Mouse (Mus musculus) embryonic facial prominence, embryonic 11.5 days (tissue): Measurements from ENCODE around the gene Wbp2. TPM values are rescaled to one million over a fixed set of nuclear protein-coding genes. Genes with fewer than 3 reads are reported as not detected.

Experiments used
- ATAC-seq: fragments of 200-750 bp; cut with Nextera tagmentation; replicated peaks from 2 replicates; pipeline ENCODE4 v1.8.0; 2017; ENCODE audit warnings: low read depth; ENCODE audit not compliant: insufficient number of reproducible peaks, low FRiP score, low TSS enrichment
- DNase-seq: peaks from one replicate; pipeline ENCODE4 v3.0.0-alpha.2; 2015; ENCODE audit warnings: low spot score
- H3K27ac ChIP-seq: fragments of 300-500 bp; sonication (generic); replicated peaks from 2 replicates; pipeline ENCODE4 v1.5.1; 2014; ENCODE audit warnings: mild to moderate bottlenecking, low read depth, low read length, control low read depth
- H3K27me3 ChIP-seq: fragments of 300-500 bp; sonication (generic); 2 replicates; pipeline ENCODE4 v1.6.1; 2014; ENCODE audit warnings: mild to moderate bottlenecking, low read length, moderate library complexity, mixed read lengths; ENCODE audit not compliant: control insufficient read depth, insufficient read depth
- H3K36me3 ChIP-seq: fragments of 300-500 bp; sonication (generic); replicated peaks from 2 replicates; pipeline ENCODE4 v1.6.1; 2014; ENCODE audit warnings: low read depth, mild to moderate bottlenecking, low read length, moderate library complexity, mixed read lengths; ENCODE audit not compliant: control insufficient read depth, insufficient read depth
- H3K4me1 ChIP-seq: fragments of 300-500 bp; sonication (generic); 2 replicates; pipeline ENCODE4 v1.6.1; 2014; ENCODE audit warnings: low read length, mixed read lengths; ENCODE audit not compliant: control insufficient read depth, insufficient read depth
- H3K4me2 ChIP-seq: fragments of 300-500 bp; sonication (generic); 2 replicates; pipeline ENCODE4 v1.6.1; 2014; ENCODE audit warnings: low read depth, mild to moderate bottlenecking, control low read depth, low read length, moderate library complexity
- H3K4me3 ChIP-seq: fragments of 300-500 bp; sonication (generic); 2 replicates; pipeline ENCODE4 v1.5.1; 2014; ENCODE audit warnings: low read depth, low read length, control low read depth
- H3K9ac ChIP-seq: fragments of 300-500 bp; sonication (generic); replicated peaks from 2 replicates; pipeline ENCODE4 v1.6.1; 2014; ENCODE audit warnings: mild to moderate bottlenecking, control low read depth, low read length
- H3K9me3 ChIP-seq: fragments of 300-500 bp; sonication (generic); replicated peaks from 2 replicates; pipeline ENCODE4 v1.6.1; 2016; ENCODE audit warnings: mild to moderate bottlenecking, low read length, inconsistent platforms, mixed read lengths; ENCODE audit not compliant: control insufficient read depth
- WGBS: fragments of 180-500 bp; shearing (Covaris S2); extraction: QIAGEN DNeasy Blood & Tissue Kit; methylation state at CpG from one replicate; pipeline ENCODE4 v1.1.7; 2014; 5-methylcytosine and 5-hydroxymethylcytosine counted together
- polyA plus RNA-seq: library from polyadenylated mRNA; unstranded; fragments of >200 nt; fragmentation: Nextera tagmentation; extraction: Ambion mirVana; gene quantifications from 2 replicates; pipeline ENCODE4 v1.2.1, GENCODE M21; 2014

Gene Wbp2
- polyA plus RNA-seq, 1 experiment from 2014 or later = 47.0 TPM

GRCm38 (mm10) chr11:116062521-116062920, 24.3 kb downstream of the Wbp2 start:
- DNase-seq (no peak), ATAC-seq (no peak)
- Histone ChIP-seq H3K4me3 (no peak overlapping the region), H3K36me3 (peaks cover 16% of the 10 kb centered on the region), H3K4me1 (no peaks in the 10 kb centered on the region), H3K27me3 (no peaks in the 10 kb centered on the region), H3K9me3 (no peaks in the 10 kb centered on the region), H3K4me2 (no peak overlapping the region), H3K9ac (no peak overlapping the region), H3K27ac (no peak overlapping the region)
- 75% methylated on average over 8 of the region's 8 CpGs for WGBS

DNA sequence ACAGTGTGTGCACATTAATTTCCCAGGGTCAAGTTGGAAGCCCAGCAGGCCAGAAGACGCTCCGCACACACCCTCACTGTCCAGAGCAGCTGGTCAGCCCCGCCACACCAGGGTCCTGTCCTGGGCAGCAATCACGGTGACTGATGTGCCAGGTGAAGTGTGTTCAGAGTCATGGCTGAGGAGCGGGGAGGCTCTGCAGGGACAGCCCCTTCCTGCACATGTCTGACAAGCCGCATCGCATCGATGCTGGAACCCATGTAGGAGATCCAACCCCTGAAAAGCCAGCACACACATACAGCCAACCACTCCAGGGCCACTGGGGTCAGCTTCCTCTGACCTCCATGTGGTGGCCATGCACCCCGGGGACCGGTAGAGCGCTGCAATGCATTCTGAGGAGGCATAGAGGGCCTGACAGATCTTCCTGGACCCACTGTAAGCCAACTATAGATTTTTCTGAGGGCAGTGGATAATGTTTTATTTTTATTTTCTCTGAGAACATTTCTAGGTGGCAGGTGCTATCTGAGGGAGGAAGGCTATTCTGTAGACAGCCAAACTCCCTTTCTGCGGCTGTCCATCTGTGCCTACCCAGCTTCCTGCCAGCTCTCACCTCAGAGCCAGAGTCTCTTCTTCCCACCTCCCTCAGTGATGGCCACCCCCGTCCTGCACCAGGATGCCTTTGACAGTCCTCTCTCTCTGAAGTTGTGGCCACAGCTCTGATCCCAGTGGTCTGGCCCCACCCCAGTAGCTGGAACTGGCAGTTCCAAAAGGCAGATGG, 25.0 kb downstream of the Wbp2 start:
- H3K4me3 ChIP-seq = no peak overlapping the region
- DNase-seq (no peak), ATAC-seq (no peak)
- WGBS = 85% methylated on average over 13 of the region's 13 CpGs
- H3K36me3 ChIP-seq = peaks cover 18% of the 10 kb centered on the region
- no peak overlapping the region for H3K27ac ChIP-seq
- no peak overlapping the region for H3K9ac ChIP-seq
- H3K9me3 ChIP-seq = no peaks in the 10 kb centered on the region
- H3K27me3 ChIP-seq = no peaks in the 10 kb centered on the region
- no peaks in the 10 kb centered on the region for H3K4me1 ChIP-seq
- H3K4me2 ChIP-seq = no peak overlapping the region

- Histone ChIP-seq H3K9me3 (no peaks in the 10 kb centered on the region), H3K4me3 (no peak overlapping the region), H3K27ac (no peak overlapping the region), H3K4me1 (no peaks in the 10 kb centered on the region), H3K27me3 (no peaks in the 10 kb centered on the region), H3K9ac (no peak overlapping the region), H3K4me2 (no peak overlapping the region), H3K36me3 (peaks cover 28% of the 10 kb centered on the region)
- WGBS = 91% methylated on average over 9 of the region's 9 CpGs
- ATAC-seq = no peak
- no peak for DNase-seq
These were observed 26.2 kb downstream of the Wbp2 start for GRCm38 (mm10) chr11:116060596-116060995.

DNA sequence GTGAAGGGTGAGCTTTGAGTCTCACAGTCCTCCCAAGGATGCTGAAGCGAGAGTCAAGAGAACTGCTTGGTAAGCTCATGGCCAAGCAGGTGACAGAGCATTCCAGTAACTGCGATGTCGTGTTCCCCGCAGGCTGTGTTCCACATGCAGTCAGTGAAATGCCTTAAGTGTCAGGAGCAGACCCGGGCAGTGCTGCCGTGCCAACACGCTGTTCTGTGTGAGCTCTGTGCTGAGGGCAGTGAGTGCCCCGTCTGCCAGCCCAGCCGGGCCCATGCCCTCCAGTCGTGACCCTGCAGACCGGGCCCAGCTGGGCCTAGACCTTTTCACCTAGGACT, 27.1 kb downstream of the Wbp2 start:
- WGBS = 94% methylated on average over 11 of the region's 11 CpGs
- DNase-seq (no peak), ATAC-seq (no peak)
- no peaks in the 10 kb centered on the region for H3K4me1 ChIP-seq
- no peak overlapping the region for H3K9ac ChIP-seq
- no peak overlapping the region for H3K4me3 ChIP-seq
- peaks cover 30% of the 10 kb centered on the region for H3K36me3 ChIP-seq
- H3K27ac ChIP-seq = no peak overlapping the region
- no peaks in the 10 kb centered on the region for H3K27me3 ChIP-seq
- no peaks in the 10 kb centered on the region for H3K9me3 ChIP-seq
- H3K4me2 ChIP-seq = no peak overlapping the region

GRCm38 (mm10) chr11:116058868-116059690, 27.7 kb downstream of the Wbp2 start:
- WGBS = 93% methylated on average over 17 of the region's 17 CpGs
- no peak overlapping the region for H3K27ac ChIP-seq
- H3K4me2 ChIP-seq = no peak overlapping the region
- H3K27me3 ChIP-seq = no peaks in the 10 kb centered on the region
- H3K4me3 ChIP-seq = no peak overlapping the region
- no peaks in the 10 kb centered on the region for H3K9me3 ChIP-seq
- no peaks in the 10 kb centered on the region for H3K4me1 ChIP-seq
- ATAC-seq (no peak), DNase-seq (no peak)
- H3K9ac ChIP-seq = no peak overlapping the region
- H3K36me3 ChIP-seq = peaks cover 30% of the 10 kb centered on the region

- ATAC-seq (no peak), DNase-seq (no peak)
- Histone ChIP-seq H3K36me3 (peaks cover 30% of the 10 kb centered on the region), H3K4me2 (no peak overlapping the region), H3K27me3 (no peaks in the 10 kb centered on the region), H3K9me3 (no peaks in the 10 kb centered on the region), H3K27ac (no peak overlapping the region), H3K4me3 (no peak overlapping the region), H3K9ac (no peak overlapping the region), H3K4me1 (no peaks in the 10 kb centered on the region)
- 75% methylated on average over 12 of the region's 12 CpGs for WGBS
These were observed 28.7 kb downstream of the Wbp2 start for GRCm38 (mm10) chr11:116058022-116058614.

DNA sequence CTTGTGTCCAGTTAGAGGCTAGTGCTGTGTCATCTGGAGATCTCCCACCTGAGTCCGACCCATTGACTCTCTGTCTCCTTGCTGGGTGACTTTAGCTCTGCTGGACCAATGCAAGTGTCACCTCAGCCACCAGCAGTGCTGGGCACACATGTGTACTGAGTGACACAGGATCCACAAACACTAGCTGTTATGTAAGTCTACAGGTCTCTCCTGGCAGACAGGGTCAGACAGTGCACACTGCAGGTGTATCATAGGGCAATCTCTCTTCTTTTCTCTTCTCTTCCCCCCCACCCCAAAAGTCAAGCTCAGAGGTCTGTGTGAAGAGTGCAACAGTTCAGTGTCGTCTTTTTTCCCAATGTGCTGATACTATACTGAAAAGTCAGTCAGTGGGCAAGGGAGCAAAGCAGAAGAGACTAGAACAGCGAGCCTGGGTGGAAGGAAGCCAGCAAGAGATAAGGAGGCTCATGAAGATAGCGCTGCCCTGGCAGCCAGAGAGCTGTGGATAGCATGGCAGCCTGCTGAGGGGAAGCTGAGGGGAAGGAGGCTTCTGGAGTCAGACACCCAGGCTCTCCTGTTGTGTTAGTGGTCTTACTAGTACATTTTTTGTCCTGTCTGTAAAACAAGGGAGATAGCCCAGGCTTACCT, 29.4 kb downstream of the Wbp2 start:
- Histone ChIP-seq H3K36me3 (peaks cover 30% of the 10 kb centered on the region), H3K4me3 (no peak overlapping the region), H3K4me1 (no peaks in the 10 kb centered on the region), H3K9me3 (no peaks in the 10 kb centered on the region), H3K27ac (no peak overlapping the region), H3K9ac (no peak overlapping the region), H3K4me2 (no peak overlapping the region), H3K27me3 (no peaks in the 10 kb centered on the region)
- 92% methylated on average over 4 of the region's 4 CpGs for WGBS
- no peak for ATAC-seq
- DNase-seq = no peak
